27 mouse cellular contexts compared by ENCODE assay signal in genomic region chr16:29314991-29315390, GRCm38 (mm10).
DNase-seq lines count a peak whose midpoint lies in the region; ATAC-seq and TF ChIP-seq lines count a peak whose summit lies in the region.
"Had no signal": no experiment of that assay in that cellular context is flagged by ENCODE, and none has a peak within 500 bp of the region (broad histone marks: within the 10 kb centered on the region; RNA-seq: fewer than 3 reads in every experiment).

No protein-coding gene starts in this region.

- peak; percentile 24 for DNase-seq in heart, adult 11 months
- no peak for DNase-seq in heart, postnatal 10 days
- peak; percentile 37 for DNase-seq in kidney, adult 9 months
- DNase-seq in liver, postnatal 0 days: no peak
- DNase-seq: adrenal gland, postnatal 10 days; adrenal gland, postnatal 36 days; B cell, adult 2 months; cerebellum, adult 18-20 months; cerebellum, adult 9-11 months; cerebellum, postnatal 36 days; embryo, embryonic 11 days; gastrocnemius, postnatal 25 days; heart, adult 2 months had no signal

- no peak overlapping the region for H3K4me3 ChIP-seq in kidney, embryonic 15.5 days (replicated peaks)
- no peak overlapping the region for H3K4me3 ChIP-seq in liver, postnatal 0 days (ENCODE audit: low read depth, low read length)
- H3K4me3 ChIP-seq in liver, embryonic 12.5 days: no peak overlapping the region
- H3K4me3 ChIP-seq: embryonic facial prominence, embryonic 10.5 days; embryonic facial prominence, embryonic 13.5 days; erythroblast, embryonic 14.5 days; forebrain, embryonic 12.5 days; forebrain, embryonic 15.5 days; heart, adult 2 months; heart, embryonic 10.5 days; heart, embryonic 13.5 days; hindbrain, embryonic 12.5 days; hindbrain, embryonic 15.5 days had no signal

- no peak overlapping the region for H3K27ac ChIP-seq in kidney, embryonic 15.5 days
- no peak overlapping the region for H3K27ac ChIP-seq in liver, postnatal 0 days (ENCODE audit: low read depth)
- H3K27ac ChIP-seq in liver, embryonic 12.5 days: no peak overlapping the region
- H3K27ac ChIP-seq: embryonic facial prominence, embryonic 10.5 days; embryonic facial prominence, embryonic 13.5 days; forebrain, embryonic 12.5 days; forebrain, embryonic 15.5 days; heart, adult 2 months; heart, embryonic 10.5 days; heart, embryonic 13.5 days; hindbrain, embryonic 12.5 days; hindbrain, embryonic 15.5 days had no signal

- H3K36me3 ChIP-seq in kidney, embryonic 15.5 days: no peaks in the 10 kb centered on the region
- H3K36me3 ChIP-seq in liver, postnatal 0 days (replicated peaks; ENCODE audit: insufficient read depth, low read length): no peaks in the 10 kb centered on the region
- H3K36me3 ChIP-seq in liver, embryonic 12.5 days: no peaks in the 10 kb centered on the region
- H3K36me3 ChIP-seq: embryonic facial prominence, embryonic 10.5 days; embryonic facial prominence, embryonic 13.5 days; forebrain, embryonic 12.5 days; forebrain, embryonic 15.5 days; G1E; heart, embryonic 10.5 days; heart, embryonic 13.5 days; hindbrain, embryonic 12.5 days; hindbrain, embryonic 15.5 days had no signal

- no peak overlapping the region for H3K4me2 ChIP-seq in kidney, embryonic 15.5 days
- H3K4me2 ChIP-seq in liver, postnatal 0 days (ENCODE audit: low read depth, low read length): no peak overlapping the region
- H3K4me2 ChIP-seq in liver, embryonic 12.5 days: no peak overlapping the region
- H3K4me2 ChIP-seq: embryonic facial prominence, embryonic 13.5 days; forebrain, embryonic 12.5 days; forebrain, embryonic 15.5 days; heart, embryonic 13.5 days; hindbrain, embryonic 12.5 days; hindbrain, embryonic 15.5 days had no signal

- TF ChIP-seq EP300 in liver, postnatal 0 days (IDR thresholded peaks at IDR 0.05; ENCODE audit: low read depth): no peak

- no peak overlapping the region for H3K9ac ChIP-seq in kidney, embryonic 15.5 days
- H3K9ac ChIP-seq in liver, postnatal 0 days (replicated peaks): no peak overlapping the region
- no peak overlapping the region for H3K9ac ChIP-seq in liver, embryonic 12.5 days
- H3K9ac ChIP-seq: embryonic facial prominence, embryonic 13.5 days; forebrain, embryonic 12.5 days; forebrain, embryonic 15.5 days; heart, embryonic 13.5 days; hindbrain, embryonic 12.5 days; hindbrain, embryonic 15.5 days had no signal

- H3K27me3 ChIP-seq in kidney, embryonic 15.5 days: no peaks in the 10 kb centered on the region
- no peaks in the 10 kb centered on the region for H3K27me3 ChIP-seq in liver, postnatal 0 days (ENCODE audit: insufficient read depth, low read length)
- no peaks in the 10 kb centered on the region for H3K27me3 ChIP-seq in liver, embryonic 12.5 days (replicated peaks)
- H3K27me3 ChIP-seq: CH12.LX; embryonic facial prominence, embryonic 13.5 days; forebrain, embryonic 12.5 days; forebrain, embryonic 15.5 days; heart, embryonic 13.5 days; hindbrain, embryonic 12.5 days; hindbrain, embryonic 15.5 days had no signal

- H3K9me3 ChIP-seq in kidney, embryonic 15.5 days (replicated peaks): no peaks in the 10 kb centered on the region
- H3K9me3 ChIP-seq in liver, postnatal 0 days (ENCODE audit: low read length): no peaks in the 10 kb centered on the region
- no peaks in the 10 kb centered on the region for H3K9me3 ChIP-seq in liver, embryonic 12.5 days (replicated peaks)
- H3K9me3 ChIP-seq: embryonic facial prominence, embryonic 10.5 days; embryonic facial prominence, embryonic 13.5 days; forebrain, embryonic 12.5 days; forebrain, embryonic 15.5 days; heart, embryonic 10.5 days; heart, embryonic 13.5 days; hindbrain, embryonic 12.5 days; hindbrain, embryonic 15.5 days had no signal

- H3K4me1 ChIP-seq in kidney, embryonic 15.5 days: no peaks in the 10 kb centered on the region
- no peaks in the 10 kb centered on the region for H3K4me1 ChIP-seq in liver, postnatal 0 days (ENCODE audit: insufficient read depth)
- H3K4me1 ChIP-seq in liver, embryonic 12.5 days: no peaks in the 10 kb centered on the region
- H3K4me1 ChIP-seq: embryonic facial prominence, embryonic 10.5 days; embryonic facial prominence, embryonic 13.5 days; forebrain, embryonic 12.5 days; forebrain, embryonic 15.5 days; heart, embryonic 10.5 days; heart, embryonic 13.5 days; hindbrain, embryonic 12.5 days had no signal

- 84% methylated on average over 3 of the region's 3 CpGs for WGBS in kidney, embryonic 15.5 days
- WGBS in liver, postnatal 0 days (ENCODE audit: insufficient replicate concordance): 68% methylated on average over 3 of the region's 3 CpGs
- 56% methylated on average over 3 of the region's 3 CpGs for WGBS in liver, embryonic 12.5 days (ENCODE audit: insufficient replicate concordance)

- no peak for TF ChIP-seq CTCF in liver, postnatal 0 days (IDR thresholded peaks at IDR 0.05; ENCODE audit: low read depth)

- intact Hi-C loops in heart, postnatal 10 days (cut with DNase I): no loop called here

- ATAC-seq in kidney, embryonic 15.5 days (replicated peaks; ENCODE audit: low FRiP score): no peak
- 0 out of 2 replicates have a peak, but pooled peaks have one; percentile 44 for ATAC-seq in liver, postnatal 0 days
- no peak for ATAC-seq in liver, embryonic 12.5 days
- ATAC-seq: forebrain, embryonic 15.5 days; Patski had no signal

Comparison
In these comparisons a context has a peak if more than half of its experiments do, and no peak if none do; other contexts are left out.
1. DNase-seq: peak in heart, adult 11 months (single experiment) and kidney, adult 9 months (single experiment); none in heart, postnatal 10 days (0 of 2) and liver, postnatal 0 days (single experiment).